Mouse (Mus musculus): ENCODE data around the gene Fam3c. TPM values are rescaled to one million over a fixed set of nuclear protein-coding genes. Genes with fewer than 3 reads are reported as not detected.

Fam3c gene
- polyA plus RNA-seq, 1 experiment from 2014 or later, result 15.0 TPM

GRCm38 (mm10) chr6:22379831-22380230 lies 23.8 kb upstream of the Fam3c start:
- Histone ChIP-seq H3K4me1 (replicated peaks) (no peaks in the 10 kb centered on the region), H3K4me3 (replicated peaks) (no peak overlapping the region), H3K27ac (replicated peaks) (no peak overlapping the region), H3K9me3 (replicated peaks) (no peaks in the 10 kb centered on the region), H3K36me3 (replicated peaks) (no peaks in the 10 kb centered on the region), H3K27me3 (no peaks in the 10 kb centered on the region), H3K9ac (no peak overlapping the region), H3K4me2 (no peak overlapping the region)
- no peak for ATAC-seq (ENCODE audit: insufficient read depth)
- 56% methylated on average over 1 of the region's 1 CpGs for WGBS (ENCODE audit: insufficient replicate concordance)

- H3K4me3 ChIP-seq (replicated peaks), result no peak overlapping the region
- no peak overlapping the region for H3K27ac ChIP-seq (replicated peaks)
- WGBS (ENCODE audit: insufficient replicate concordance), result 42% methylated on average over 5 of the region's 5 CpGs
- ATAC-seq (ENCODE audit: insufficient read depth), result no peak
- H3K9ac ChIP-seq, result no peak overlapping the region
- H3K9me3 ChIP-seq (replicated peaks), result no peaks in the 10 kb centered on the region
- no peaks in the 10 kb centered on the region for H3K4me1 ChIP-seq (replicated peaks)
- no peak overlapping the region for H3K4me2 ChIP-seq
- H3K36me3 ChIP-seq (replicated peaks), result no peaks in the 10 kb centered on the region
- H3K27me3 ChIP-seq, result no peaks in the 10 kb centered on the region
Observed at GRCm38 (mm10) chr6:22378462-22378861, 22.4 kb upstream of the Fam3c start.

- Histone ChIP-seq H3K9me3 (replicated peaks) (no peaks in the 10 kb centered on the region), H3K4me3 (replicated peaks) (no peak overlapping the region), H3K27me3 (no peaks in the 10 kb centered on the region), H3K4me1 (replicated peaks) (no peaks in the 10 kb centered on the region), H3K4me2 (no peak overlapping the region), H3K9ac (no peak overlapping the region), H3K36me3 (replicated peaks) (no peaks in the 10 kb centered on the region), H3K27ac (replicated peaks) (no peak overlapping the region)
- no peak for ATAC-seq (ENCODE audit: insufficient read depth)
- 68% methylated on average over 3 of the region's 3 CpGs for WGBS (ENCODE audit: insufficient replicate concordance)
Observed at GRCm38 (mm10) chr6:22374791-22375190, 18.7 kb upstream of the Fam3c start.

- no peak overlapping the region for H3K4me2 ChIP-seq
- 56% methylated on average over 2 of the region's 2 CpGs for WGBS (ENCODE audit: insufficient replicate concordance)
- no peaks in the 10 kb centered on the region for H3K4me1 ChIP-seq (replicated peaks)
- H3K36me3 ChIP-seq (replicated peaks), result no peaks in the 10 kb centered on the region
- H3K27ac ChIP-seq (replicated peaks), result no peak overlapping the region
- no peak overlapping the region for H3K4me3 ChIP-seq (replicated peaks)
- H3K27me3 ChIP-seq, result no peaks in the 10 kb centered on the region
- no peak overlapping the region for H3K9ac ChIP-seq
- ATAC-seq (ENCODE audit: insufficient read depth), result no peak
- no peaks in the 10 kb centered on the region for H3K9me3 ChIP-seq (replicated peaks)
Observed at GRCm38 (mm10) chr6:22373476-22373875, 17.4 kb upstream of the Fam3c start.

- Histone ChIP-seq H3K36me3 (replicated peaks) (no peaks in the 10 kb centered on the region), H3K27me3 (no peaks in the 10 kb centered on the region), H3K9me3 (replicated peaks) (no peaks in the 10 kb centered on the region), H3K9ac (no peak overlapping the region), H3K27ac (replicated peaks) (no peak overlapping the region), H3K4me2 (no peak overlapping the region), H3K4me3 (replicated peaks) (no peak overlapping the region), H3K4me1 (replicated peaks) (0 out of 2 replicates have a peak, but pooled peaks cover 3% of the 10 kb centered on the region)
- 33% methylated on average over 2 of the region's 2 CpGs for WGBS (ENCODE audit: insufficient replicate concordance)
- no peak for ATAC-seq (ENCODE audit: insufficient read depth)
Observed at GRCm38 (mm10) chr6:22366977-22367376, 10.9 kb upstream of the Fam3c start.

GRCm38 (mm10) chr6:22363590-22363989 lies 7.5 kb upstream of the Fam3c start:
- WGBS (ENCODE audit: insufficient replicate concordance), result 53% methylated on average over 3 of the region's 3 CpGs
- Histone ChIP-seq H3K27me3 (no peaks in the 10 kb centered on the region), H3K4me3 (replicated peaks) (no peak overlapping the region), H3K4me2 (no peak overlapping the region), H3K36me3 (replicated peaks) (no peaks in the 10 kb centered on the region), H3K9ac (no peak overlapping the region), H3K27ac (replicated peaks) (no peak overlapping the region), H3K4me1 (replicated peaks) (0 out of 2 replicates have a peak, but pooled peaks cover 3% of the 10 kb centered on the region), H3K9me3 (replicated peaks) (no peaks in the 10 kb centered on the region)
- ATAC-seq (ENCODE audit: insufficient read depth), result no peak

- Histone ChIP-seq H3K4me2 (no peak overlapping the region), H3K9ac (no peak overlapping the region), H3K4me1 (replicated peaks) (0 out of 2 replicates have a peak, but pooled peaks cover under 1% of the 10 kb centered on the region), H3K36me3 (replicated peaks) (no peaks in the 10 kb centered on the region), H3K4me3 (replicated peaks) (no peak overlapping the region), H3K27ac (replicated peaks) (no peak overlapping the region), H3K9me3 (replicated peaks) (no peaks in the 10 kb centered on the region), H3K27me3 (no peaks in the 10 kb centered on the region)
- no peak for ATAC-seq (ENCODE audit: insufficient read depth)
- WGBS (ENCODE audit: insufficient replicate concordance), result 52% methylated on average over 3 of the region's 3 CpGs
Observed at GRCm38 (mm10) chr6:22361941-22362340, 5.9 kb upstream of the Fam3c start.

GRCm38 (mm10) chr6:22359019-22359418 lies 3.0 kb upstream of the Fam3c start:
- H3K36me3 ChIP-seq (replicated peaks), result no peaks in the 10 kb centered on the region
- 20% methylated on average over 1 of the region's 1 CpGs for WGBS (ENCODE audit: insufficient replicate concordance)

GRCm38 (mm10) chr6:22357351-22357750 lies 1.3 kb upstream of the Fam3c start:
- Histone ChIP-seq H3K27ac (replicated peaks) (no peak overlapping the region), H3K4me3 (replicated peaks) (no peak overlapping the region), H3K9me3 (replicated peaks) (no peaks in the 10 kb centered on the region), H3K36me3 (replicated peaks) (no peaks in the 10 kb centered on the region), H3K9ac (no peak overlapping the region), H3K4me1 (replicated peaks) (peaks cover 29% of the 10 kb centered on the region), H3K27me3 (no peaks in the 10 kb centered on the region), H3K4me2 (no peak overlapping the region)
- no peak for ATAC-seq (ENCODE audit: insufficient read depth)
- WGBS (ENCODE audit: insufficient replicate concordance), result 80% methylated on average over 4 of the region's 4 CpGs

More at GRCm38 (mm10) chr6:22359019-22359418, 3.0 kb upstream of the Fam3c start:
- no peak overlapping the region for H3K9ac ChIP-seq
- no peak for ATAC-seq (ENCODE audit: insufficient read depth)
- H3K4me3 ChIP-seq (replicated peaks), result no peak overlapping the region
- no peaks in the 10 kb centered on the region for H3K9me3 ChIP-seq (replicated peaks)
- H3K27ac ChIP-seq (replicated peaks), result no peak overlapping the region
- H3K4me2 ChIP-seq, result no peak overlapping the region
- peaks cover 22% of the 10 kb centered on the region for H3K4me1 ChIP-seq (replicated peaks)
- no peaks in the 10 kb centered on the region for H3K27me3 ChIP-seq

- H3K4me3 ChIP-seq (replicated peaks), result peak overlapping the region; percentile 72
Observed at GRCm38 (mm10) chr6:22355396-22356085, 502 bp downstream of the Fam3c start.

GRCm38 (mm10) chr6:22354675-22355074 lies 1.4 kb downstream of the Fam3c start:
- Histone ChIP-seq H3K9ac (no peak overlapping the region), H3K4me3 (replicated peaks) (peak overlapping the region; percentile 72; the same call in 1 of the 2 replicates), H3K4me2 (peak overlapping the region; percentile 92), H3K27ac (replicated peaks) (no peak overlapping the region), H3K36me3 (replicated peaks) (no peaks in the 10 kb centered on the region), H3K9me3 (replicated peaks) (no peaks in the 10 kb centered on the region), H3K4me1 (replicated peaks) (peaks cover 50% of the 10 kb centered on the region), H3K27me3 (no peaks in the 10 kb centered on the region)
- 80% methylated on average over 7 of the region's 7 CpGs for WGBS (ENCODE audit: insufficient replicate concordance)
- ATAC-seq (ENCODE audit: insufficient read depth), result no peak

More at GRCm38 (mm10) chr6:22355396-22356085, 502 bp downstream of the Fam3c start:
- Histone ChIP-seq H3K9ac (peak overlapping the region; percentile 64), H3K4me2 (peak overlapping the region; percentile 92), H3K36me3 (replicated peaks) (no peaks in the 10 kb centered on the region), H3K27ac (replicated peaks) (peak overlapping the region; percentile 73; the same call in 1 of the 2 replicates), H3K9me3 (replicated peaks) (no peaks in the 10 kb centered on the region), H3K4me1 (replicated peaks) (peaks cover 44% of the 10 kb centered on the region), H3K27me3 (no peaks in the 10 kb centered on the region)
- ATAC-seq (ENCODE audit: insufficient read depth), result no peak; the same call in 1 of the 2 replicates
- 1% methylated on average over 62 of the region's 62 CpGs for WGBS (ENCODE audit: insufficient replicate concordance)

- Histone ChIP-seq H3K4me3 (replicated peaks) (no peak overlapping the region), H3K27ac (replicated peaks) (no peak overlapping the region), H3K4me1 (replicated peaks) (peaks cover 56% of the 10 kb centered on the region), H3K9ac (no peak overlapping the region), H3K36me3 (replicated peaks) (no peaks in the 10 kb centered on the region), H3K4me2 (no peak overlapping the region), H3K9me3 (replicated peaks) (no peaks in the 10 kb centered on the region), H3K27me3 (no peaks in the 10 kb centered on the region)
- 52% methylated on average over 1 of the region's 1 CpGs for WGBS (ENCODE audit: insufficient replicate concordance)
- ATAC-seq (ENCODE audit: insufficient read depth), result no peak
Observed at GRCm38 (mm10) chr6:22354031-22354430, 2.0 kb downstream of the Fam3c start.

Data from liver, embryonic 15.5 days (tissue).